Mouse (Mus musculus) kidney, adult 2 months (tissue): Measurements from ENCODE around the gene Sh3rf3. TPM values are rescaled to one million over a fixed set of nuclear protein-coding genes. Genes with fewer than 3 reads are reported as not detected.

Experiments
- DNase-seq: peaks from one replicate; pipeline ENCODE4 v3.0.0; 2021
- H3K27ac ChIP-seq: fragments of 200-500 bp; 2 replicates; pipeline ENCODE4 v1.5.1; 2012; ENCODE audit warnings: low read depth, low read length, control low read depth, inconsistent platforms; ENCODE audit not compliant: insufficient read depth
- H3K27me3 ChIP-seq: fragments of 200-500 bp; replicated peaks from 2 replicates; pipeline ENCODE4 v1.6.1; 2012; ENCODE audit warnings: mild to moderate bottlenecking, moderate library complexity, low read length, inconsistent platforms; ENCODE audit not compliant: control insufficient read depth, insufficient read depth
- H3K36me3 ChIP-seq: fragments of 200-500 bp; 2 replicates; pipeline ENCODE4 v1.6.1; 2012; ENCODE audit warnings: mild to moderate bottlenecking, moderate library complexity, low read length, inconsistent platforms; ENCODE audit not compliant: control insufficient read depth, insufficient read depth
- H3K4me1 ChIP-seq: fragments of 200-500 bp; 2 replicates; pipeline ENCODE4 v1.6.1; 2011; ENCODE audit warnings: low read length; ENCODE audit not compliant: control insufficient read depth, insufficient read depth
- H3K4me3 ChIP-seq: fragments of 200-500 bp; 2 replicates; pipeline ENCODE4 v1.5.1; 2011; ENCODE audit warnings: mild to moderate bottlenecking, low read depth, low read length, control low read depth; ENCODE audit not compliant: insufficient read depth
- CTCF ChIP-seq: fragments of 200-500 bp; conservative IDR thresholded peaks from 2 replicates; pipeline ENCODE4 v1.5.1; 2011; ENCODE audit warnings: low read depth, mild to moderate bottlenecking, control low read depth, low read length, moderate library complexity, mixed read lengths; ENCODE audit not compliant: insufficient read depth, insufficient read length
- POLR2A ChIP-seq: fragments of 200-500 bp; IDR thresholded peaks from one replicate; pipeline ENCODE4 v1.6.1; 2011; ENCODE audit warnings: low read depth, low read length, control low read depth
- WGBS: fragments of 180-500 bp; shearing (Covaris S2); methylation state at CpG from one replicate; pipeline ENCODE4 v1.1.7; 2018; 5-methylcytosine and 5-hydroxymethylcytosine counted together
- polyA plus RNA-seq: library from polyadenylated mRNA; depleted of rRNA; stranded (reverse); fragments of >200 nt; gene quantifications from 2 replicates; pipeline ENCODE4 v1.2.3, GENCODE M21; 2012; rRNA removed

Sh3rf3 gene
- polyA plus RNA-seq, 1 experiment: 0.22 TPM

DNA sequence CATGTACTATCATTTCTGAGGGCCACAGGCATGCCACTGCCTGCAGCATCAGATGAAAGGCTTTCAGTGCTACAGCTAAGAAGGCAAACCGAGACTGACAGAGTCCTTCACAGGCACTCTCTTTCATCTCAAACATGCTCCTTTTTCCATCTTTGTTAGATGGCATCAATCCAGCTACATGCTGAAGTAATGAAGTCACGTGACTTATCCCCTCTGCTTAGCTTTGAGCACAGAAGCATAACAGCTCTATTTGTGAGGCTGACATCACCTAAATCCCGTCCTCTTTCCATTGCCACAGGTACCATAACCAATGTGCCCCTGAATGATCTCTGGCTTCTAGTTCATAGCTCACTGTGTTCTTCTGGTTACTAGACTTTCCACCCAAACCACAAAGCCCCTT, 357.9 kb downstream of the Sh3rf3 start:
- TF ChIP-seq POLR2A (no peak), CTCF (no peak)
- WGBS: 76% methylated on average over 3 of the region's 3 CpGs
- H3K4me3 ChIP-seq: no peak overlapping the region
- H3K27me3 ChIP-seq: no peaks in the 10 kb centered on the region
- DNase-seq: no peak
- no peak overlapping the region for H3K27ac ChIP-seq
- H3K36me3 ChIP-seq: no peaks in the 10 kb centered on the region
- no peaks in the 10 kb centered on the region for H3K4me1 ChIP-seq

DNA sequence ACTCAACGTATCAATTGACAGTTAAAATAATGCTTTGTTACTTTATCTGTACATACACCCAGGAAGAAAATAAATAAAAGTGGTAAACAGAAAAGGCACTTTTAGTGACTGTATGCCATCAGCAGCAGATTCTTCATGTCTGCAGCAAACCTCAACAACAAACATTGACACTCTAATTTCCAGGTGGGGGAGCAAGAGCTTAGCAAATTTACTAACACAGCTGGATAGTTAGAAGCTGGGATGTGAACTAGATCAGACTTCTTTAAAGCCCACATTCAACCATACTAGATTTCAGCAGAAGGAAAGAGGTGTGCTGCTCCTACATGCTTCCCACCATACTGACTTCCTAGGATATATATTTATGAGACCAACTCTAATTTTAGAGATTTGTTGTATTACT, 359.4 kb downstream of the Sh3rf3 start:
- Histone ChIP-seq H3K27ac (no peak overlapping the region), H3K4me1 (no peaks in the 10 kb centered on the region), H3K36me3 (no peaks in the 10 kb centered on the region), H3K27me3 (no peaks in the 10 kb centered on the region), H3K4me3 (no peak overlapping the region)
- peak; percentile 11 for DNase-seq
- TF ChIP-seq CTCF (no peak), POLR2A (no peak)
- WGBS: 91% methylated on average over 1 of the region's 1 CpGs

DNA sequence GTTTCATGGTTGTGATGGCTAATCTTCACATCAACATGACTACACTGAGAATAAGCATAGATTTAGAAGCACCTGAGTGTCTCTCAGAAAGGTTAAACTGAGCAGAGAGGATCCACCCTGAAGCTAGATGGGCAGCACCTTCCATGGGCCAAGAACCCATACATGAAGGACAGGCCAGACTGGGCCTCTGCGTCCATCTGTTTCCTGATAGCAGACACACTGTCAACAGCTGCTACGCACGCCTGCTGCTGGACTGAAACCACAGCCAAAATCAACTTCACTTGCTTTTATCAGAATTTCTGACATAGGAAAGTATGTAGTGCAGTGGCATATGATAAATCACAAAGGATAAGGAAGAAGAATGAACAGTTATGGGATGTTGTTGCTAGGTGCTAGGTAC, 366.5 kb downstream of the Sh3rf3 start:
- Histone ChIP-seq H3K27me3 (no peaks in the 10 kb centered on the region), H3K4me3 (no peak overlapping the region), H3K4me1 (no peaks in the 10 kb centered on the region), H3K36me3 (no peaks in the 10 kb centered on the region), H3K27ac (no peak overlapping the region)
- peak; percentile 8 for DNase-seq
- TF ChIP-seq CTCF (no peak), POLR2A (no peak)
- WGBS: 73% methylated on average over 3 of the region's 3 CpGs

DNA sequence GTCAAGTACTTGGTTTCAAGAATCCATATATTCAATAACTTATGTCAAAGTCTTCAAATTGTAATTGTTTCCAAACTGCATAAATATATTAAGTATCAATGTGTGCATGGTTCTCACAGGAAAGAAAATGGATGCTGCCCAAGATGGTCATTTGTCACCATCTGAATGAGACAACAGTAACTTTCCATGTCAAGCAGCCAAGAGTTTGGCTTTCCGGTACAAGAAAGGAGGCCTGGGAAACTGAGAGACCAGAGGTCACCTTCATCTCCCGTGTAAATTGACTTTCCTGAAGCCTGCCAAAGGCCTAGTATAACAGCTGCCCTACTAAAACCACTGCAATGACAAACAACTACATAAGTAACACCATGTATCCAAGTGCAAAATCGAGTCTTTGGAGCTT, 369.1 kb downstream of the Sh3rf3 start:
- Histone ChIP-seq H3K27me3 (no peaks in the 10 kb centered on the region), H3K4me1 (no peaks in the 10 kb centered on the region), H3K4me3 (no peak overlapping the region), H3K27ac (peak overlapping the region; percentile 38), H3K36me3 (no peaks in the 10 kb centered on the region)
- DNase-seq: peak; percentile 62
- 45% methylated on average over 3 of the region's 3 CpGs for WGBS
- TF ChIP-seq CTCF (no peak), POLR2A (no peak)

Other genes with a start within 250 kb of the Sh3rf3 start
- 0.33 and 0.64 TPM in 2 replicates for gene Edar, start 137.7 kb upstream of the Sh3rf3 start, polyA plus RNA-seq
- gene Gm17542, start 95.1 kb upstream of the Sh3rf3 start, polyA plus RNA-seq: not detected in 2 replicates